Mouse (Mus musculus) 3134 (cell line): ENCODE measurements around the gene Cers6.
A peak's percentile ranks its signal among the peaks of the same experiment; 100 is the strongest.

Experiments used
- DNase-seq: peaks from one replicate; pipeline ENCODE4 v3.0.0-alpha.2; 2011; ENCODE audit warnings: low spot score; ENCODE audit not compliant: insufficient read length; ENCODE audit errors: extremely low read depth

The Cers6 gene

DNA sequence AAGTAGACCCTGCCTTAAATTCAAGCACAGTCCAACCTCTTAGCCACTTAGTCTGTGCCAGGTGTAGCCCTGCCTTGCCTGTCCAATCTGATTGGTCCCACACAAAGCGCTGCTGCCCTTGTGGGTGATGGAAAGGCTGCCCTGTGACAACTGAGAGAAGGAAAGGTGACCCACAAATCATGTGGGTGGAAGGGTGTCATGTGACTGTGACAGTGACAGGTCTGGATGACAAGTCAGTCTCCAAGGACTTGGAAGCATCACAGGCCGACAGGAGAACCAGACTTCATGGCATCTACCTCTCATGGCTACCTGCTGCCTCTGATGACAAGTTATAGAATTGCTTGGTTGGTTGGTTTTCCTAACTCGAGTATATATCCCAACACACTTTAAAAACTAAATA lies 242.3 kb downstream of the Cers6 start:
- no peak for DNase-seq

DNA sequence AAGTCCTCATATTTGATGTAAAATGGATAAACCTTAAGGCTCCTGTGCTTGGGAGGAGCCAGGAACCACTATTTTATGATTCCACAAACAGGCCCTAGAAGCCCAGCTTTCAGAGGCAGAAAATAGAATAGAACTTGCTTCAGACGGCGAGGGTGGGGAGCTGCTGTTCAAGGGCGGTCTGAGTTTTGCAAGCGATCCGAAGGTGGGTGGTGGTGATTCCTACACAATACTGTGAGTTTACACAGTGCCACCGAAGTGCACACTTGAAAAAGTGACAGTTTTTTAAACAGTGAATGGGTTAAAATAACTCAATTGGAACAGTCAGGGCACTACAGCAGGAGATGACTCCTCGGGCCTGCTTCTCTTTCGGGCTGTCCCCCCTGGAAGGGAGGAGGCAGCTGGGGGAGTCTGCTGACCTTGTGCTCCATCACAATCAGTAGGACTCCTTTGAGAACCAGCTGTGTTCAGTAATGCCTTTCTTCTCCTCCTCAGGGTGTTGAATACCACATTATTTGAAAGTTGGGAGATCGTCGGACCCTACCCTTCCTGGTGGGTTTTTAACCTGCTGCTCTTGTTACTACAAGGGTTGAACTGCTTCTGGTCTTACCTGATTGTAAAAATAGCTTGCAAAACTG lies 243.4 kb downstream of the Cers6 start:
- no peak for DNase-seq

DNA sequence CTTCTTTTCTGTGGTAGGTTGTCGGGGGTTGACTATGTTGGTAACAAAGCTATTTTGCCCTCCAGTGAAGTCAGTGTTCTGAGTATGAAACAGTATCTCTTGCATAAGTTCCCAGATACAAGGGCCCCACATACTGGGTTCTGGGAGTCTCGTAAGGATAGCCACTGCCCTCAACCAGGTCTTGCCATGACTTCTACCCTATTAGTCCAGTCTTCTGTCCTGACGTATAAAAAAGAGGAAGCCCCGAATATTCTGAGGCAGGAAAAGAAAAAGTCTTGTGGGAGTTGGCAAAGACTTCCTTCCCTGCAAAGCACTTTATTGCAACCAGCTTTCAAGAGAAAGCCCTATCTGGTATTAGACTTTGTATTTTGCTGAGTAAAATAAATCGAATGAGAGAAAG lies 248.0 kb downstream of the Cers6 start:
- no peak for DNase-seq

DNA sequence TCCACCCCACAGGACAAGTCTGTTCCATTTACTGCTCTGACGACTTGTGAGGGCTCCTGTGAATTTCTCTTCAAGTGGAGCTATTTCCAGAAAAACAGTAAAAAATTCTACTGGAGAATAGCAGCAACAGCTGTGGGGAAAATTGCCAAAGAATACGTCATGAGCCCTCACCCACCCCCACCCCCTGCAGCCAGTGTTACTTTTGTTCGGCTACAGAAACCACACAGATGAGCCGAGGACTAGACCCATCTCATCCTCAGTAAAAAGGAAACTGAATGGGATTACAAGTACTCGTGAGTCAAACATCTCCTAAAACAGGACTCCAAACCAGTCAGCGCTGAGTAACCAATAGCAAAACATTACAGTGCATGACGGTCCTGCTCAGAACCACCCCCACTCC lies 248.5 kb downstream of the Cers6 start:
- DNase-seq: no peak

DNA sequence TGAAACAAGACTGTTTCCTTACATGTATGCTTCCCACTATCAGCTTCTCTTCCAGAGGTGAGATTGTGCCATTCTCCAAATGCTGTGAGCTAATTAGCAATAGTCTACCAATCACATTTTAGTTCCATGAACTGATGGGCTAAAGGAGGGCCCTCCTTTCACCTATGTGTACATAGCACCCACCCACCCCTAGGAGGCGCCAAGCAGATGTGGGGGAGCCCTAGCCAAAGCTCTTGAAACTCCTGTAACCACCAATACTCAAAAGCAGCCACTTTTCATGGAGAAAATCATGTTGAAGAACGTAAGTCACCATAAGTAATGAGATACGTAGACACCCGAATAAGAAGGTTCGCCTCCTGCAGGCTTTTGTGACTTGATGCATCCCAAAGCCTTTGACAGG lies 251.4 kb downstream of the Cers6 start:
- no peak for DNase-seq

DNA sequence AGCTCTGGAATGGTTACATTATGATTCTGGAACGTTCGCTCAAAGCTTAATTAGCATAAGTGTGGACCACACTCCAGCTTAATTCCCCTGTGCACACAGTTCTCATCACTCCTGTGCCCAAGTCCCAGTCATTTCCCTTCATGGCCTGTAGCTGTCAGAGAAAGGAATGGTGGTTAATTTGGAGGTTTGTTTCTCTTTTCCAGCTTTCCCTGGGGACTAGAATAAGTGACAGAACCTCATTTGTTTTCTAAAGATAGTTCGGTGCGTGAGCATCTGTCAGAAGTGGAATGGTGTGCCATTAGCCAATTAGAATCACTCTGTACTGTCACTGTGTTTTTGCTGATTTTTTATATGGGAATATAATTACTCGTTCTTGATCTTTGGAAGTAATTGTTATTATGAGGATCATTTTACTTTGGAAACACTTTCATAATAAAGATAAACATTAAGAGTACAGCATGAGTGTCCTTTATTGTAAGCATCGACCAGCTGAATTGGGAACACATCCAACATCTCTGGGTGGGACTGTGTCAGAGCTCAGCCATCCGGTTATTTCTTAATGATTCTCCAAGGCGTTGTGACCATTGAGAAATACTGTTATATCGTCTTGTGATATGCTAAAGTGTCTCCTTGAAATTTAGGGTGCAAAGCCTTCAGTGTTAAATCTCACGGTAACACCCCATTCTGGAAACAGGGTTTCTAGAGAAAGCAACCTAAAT lies 252.7 kb downstream of the Cers6 start:
- no peak for DNase-seq

DNA sequence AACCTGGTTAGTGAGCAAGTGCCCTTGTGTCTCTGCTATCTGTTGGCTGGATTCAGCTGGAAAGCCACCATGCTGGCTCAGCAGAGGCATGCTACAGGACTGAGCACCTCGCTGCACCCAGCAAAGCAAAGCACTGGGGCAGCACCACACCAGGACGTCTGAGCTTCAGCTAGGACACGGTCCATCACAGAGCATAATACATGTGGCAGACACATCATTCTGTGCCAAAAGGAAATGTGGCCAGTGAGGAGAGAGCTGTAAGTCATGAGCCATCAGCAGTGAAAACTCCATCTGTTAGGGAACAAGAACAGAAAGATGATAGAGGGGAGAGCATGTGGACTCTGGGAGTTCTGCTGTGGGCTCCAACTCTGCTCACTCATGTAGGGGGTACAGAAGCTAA lies 254.7 kb downstream of the Cers6 start:
- DNase-seq: no peak

DNA sequence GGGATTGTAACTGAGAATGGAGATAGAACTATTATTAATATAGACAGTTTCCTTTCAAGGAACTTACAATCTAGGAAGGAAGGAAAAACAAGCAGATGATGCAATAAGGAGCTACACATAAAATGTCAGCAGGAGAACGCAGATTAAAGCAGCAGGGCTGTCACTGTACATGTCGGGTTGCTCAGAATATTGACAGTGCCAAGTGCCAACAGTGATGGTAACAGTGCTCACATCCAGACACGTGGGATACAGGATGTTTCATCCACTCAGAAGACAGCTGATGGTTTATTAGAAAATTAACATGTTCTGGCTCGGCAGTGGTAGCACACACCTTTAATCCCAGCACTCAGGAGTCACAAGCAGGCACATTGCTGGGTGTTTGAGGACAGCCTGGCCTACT lies 255.5 kb downstream of the Cers6 start:
- DNase-seq: no peak

DNA sequence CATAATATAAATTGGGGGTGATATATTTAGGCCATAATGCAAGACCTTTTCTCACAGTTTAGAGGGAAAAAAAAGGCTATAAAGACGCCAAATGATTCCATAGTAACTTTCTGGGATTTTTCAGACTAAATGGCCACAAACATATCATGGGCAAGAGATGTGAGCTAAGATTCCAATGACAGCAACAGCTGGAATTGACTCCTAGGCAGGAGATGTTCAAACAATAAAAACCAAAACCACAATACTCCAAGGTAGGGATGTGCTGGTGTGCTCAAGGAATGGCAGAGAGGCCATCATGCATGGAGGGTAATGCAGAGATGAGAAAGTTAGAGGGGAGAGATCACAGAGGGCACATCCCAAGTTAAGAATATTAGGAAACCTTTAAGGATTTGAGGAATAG lies 257.8 kb downstream of the Cers6 start:
- no peak for DNase-seq

DNA sequence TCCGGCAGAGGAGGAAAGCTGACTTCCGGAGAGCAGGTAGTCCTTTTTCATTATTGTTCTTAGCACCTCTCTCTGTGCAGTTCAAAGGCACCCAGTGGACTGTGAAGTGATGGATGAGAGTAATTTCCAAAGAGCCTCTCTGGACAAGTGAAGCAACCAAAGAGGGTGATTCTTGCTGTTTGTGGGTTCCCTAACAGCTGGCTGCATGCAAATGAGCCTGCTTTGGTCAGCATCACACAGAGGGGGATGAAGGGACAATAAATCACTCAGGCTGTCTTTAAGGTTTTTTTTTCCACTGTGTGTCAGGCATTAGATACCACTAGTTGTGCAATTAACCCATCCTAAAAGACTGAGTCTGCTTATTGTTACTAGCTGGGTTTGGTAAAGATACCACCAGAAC lies 258.5 kb downstream of the Cers6 start:
- DNase-seq: no peak

DNA sequence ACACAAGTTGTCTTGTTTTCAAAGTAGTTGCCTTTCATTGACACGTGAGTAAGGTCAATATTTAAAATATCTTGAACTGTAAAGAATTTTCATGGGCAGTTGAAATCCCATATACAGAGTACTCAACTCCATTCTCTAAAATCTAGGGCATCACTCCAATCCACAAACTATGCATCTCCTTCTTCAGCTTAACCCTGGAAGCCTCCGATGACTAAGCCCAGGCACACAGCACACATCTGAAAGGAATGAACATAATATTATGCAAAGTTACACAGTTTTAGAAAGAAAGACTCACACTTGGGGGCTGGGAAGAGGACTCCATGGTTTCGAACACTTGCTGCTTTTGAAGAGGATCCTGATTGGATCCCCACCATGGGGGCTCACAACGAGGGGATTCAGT lies 260.4 kb downstream of the Cers6 start:
- no peak for DNase-seq

DNA sequence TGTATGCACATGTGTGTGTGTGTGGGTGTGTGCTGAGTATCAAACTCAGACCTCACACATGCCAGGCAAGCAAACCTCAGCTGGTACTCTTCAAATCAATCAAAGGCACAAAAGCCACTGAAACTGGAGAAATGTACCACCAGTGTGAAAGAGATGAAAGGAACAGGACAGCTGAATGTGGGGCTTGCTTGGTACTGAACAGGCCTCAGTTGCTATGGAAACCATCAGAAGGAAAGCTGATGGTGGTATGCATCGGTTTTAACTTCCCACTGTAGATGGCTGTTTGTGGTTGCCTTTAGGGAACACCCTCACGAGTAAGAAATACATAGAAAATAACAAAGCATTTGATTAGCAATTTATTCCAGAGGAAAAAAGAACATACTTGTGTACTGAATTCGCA lies 264.2 kb downstream of the Cers6 start:
- DNase-seq: no peak

DNA sequence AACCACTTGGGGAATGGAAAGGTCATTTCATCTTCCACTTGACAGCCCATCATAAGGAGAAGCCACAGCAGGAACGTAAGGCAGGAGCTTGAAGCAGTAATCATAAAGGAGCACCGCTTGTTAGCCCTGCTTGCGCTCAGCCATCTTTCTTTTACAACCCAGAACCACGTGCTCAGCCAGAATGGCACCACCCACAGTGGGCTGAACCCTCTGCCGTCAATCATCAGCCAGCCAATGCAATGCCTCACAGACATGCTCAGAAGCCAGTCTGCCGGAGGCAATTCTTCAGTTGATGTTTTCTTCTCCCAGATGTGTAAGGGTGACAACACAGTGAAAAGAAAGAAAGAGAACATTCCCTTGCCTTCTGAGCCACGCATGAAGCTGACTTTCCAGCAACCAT lies 267.1 kb downstream of the Cers6 start:
- peak; percentile 15 for DNase-seq

DNA sequence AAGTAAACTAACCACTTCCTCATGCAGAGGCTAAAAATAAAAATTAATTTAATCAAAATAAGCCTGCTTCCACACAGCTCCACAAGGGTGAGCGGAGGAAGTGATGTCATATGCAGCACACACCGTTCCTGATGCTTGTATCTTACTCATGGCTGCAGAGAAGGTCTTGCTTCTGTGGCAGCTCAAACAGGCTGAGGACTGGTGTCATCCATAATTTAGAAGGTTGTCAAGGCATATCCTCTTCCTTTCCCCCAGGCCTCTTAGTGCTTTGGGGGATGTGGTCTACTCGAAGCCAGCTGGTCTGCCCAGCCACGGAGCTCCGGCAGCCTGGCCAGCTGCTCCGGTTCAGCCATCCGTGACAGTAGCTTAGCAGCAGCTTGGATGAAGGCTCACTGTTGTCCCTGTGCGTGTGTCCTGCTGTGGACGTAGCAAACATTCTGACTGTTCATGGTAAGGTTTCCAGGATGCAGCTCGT lies 267.7 kb downstream of the Cers6 start:
- DNase-seq: no peak

DNA sequence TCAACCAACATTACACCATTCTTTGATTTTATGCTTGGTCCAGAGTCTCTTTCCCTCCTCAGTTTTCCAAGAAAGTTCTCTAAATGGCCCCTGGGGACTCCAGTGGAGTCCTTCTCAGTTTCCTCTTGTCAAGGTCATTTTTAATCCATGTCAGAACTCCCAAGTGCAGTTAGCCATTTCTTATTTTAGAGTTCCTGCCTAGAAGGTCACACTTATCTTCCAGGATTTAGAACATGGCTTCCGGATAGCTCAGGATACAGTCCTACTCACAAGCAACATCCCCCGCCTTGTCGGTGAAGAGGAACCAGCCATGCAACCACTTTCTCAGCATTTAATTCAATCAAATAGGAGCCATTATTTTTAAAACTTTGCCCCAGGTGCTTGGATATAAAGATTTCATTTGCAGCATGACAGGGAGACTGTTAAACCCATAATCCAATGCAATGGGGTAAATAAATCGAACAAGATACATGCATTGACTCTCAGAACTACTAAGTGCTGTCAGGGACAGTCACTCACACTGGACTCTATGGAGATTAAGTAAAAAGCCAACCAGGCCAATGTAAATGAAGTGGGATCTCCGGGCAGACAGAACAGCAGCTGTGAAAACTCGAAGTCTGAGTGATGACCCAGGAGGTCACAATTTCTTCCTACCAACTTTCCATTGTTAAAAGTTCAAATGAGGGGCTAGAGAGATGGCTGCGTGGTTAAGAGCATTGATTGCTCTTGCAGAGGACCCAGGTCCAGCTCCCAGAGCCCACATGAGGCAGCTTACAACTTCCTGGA lies 268.4 kb downstream of the Cers6 start:
- DNase-seq: no peak

DNA sequence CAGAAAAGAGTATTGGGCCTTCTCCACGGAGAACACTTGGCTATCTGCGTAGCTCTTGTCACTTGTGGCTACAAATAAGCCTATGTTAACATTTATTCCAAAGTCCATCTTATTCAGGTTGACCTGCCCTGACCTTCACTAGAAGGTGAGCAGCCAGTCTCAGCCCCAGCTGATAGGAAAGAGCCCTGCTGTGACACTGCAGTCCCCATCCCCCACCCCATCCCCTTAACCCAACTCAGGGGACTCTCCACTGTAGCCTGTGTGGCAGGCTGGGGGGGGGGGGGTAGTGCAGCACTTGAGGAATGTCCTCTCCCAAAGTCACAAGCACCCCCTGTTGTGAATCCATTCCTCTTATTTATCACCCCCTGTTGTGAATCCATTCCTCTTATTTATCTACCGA lies 270.8 kb downstream of the Cers6 start:
- DNase-seq: no peak

DNA sequence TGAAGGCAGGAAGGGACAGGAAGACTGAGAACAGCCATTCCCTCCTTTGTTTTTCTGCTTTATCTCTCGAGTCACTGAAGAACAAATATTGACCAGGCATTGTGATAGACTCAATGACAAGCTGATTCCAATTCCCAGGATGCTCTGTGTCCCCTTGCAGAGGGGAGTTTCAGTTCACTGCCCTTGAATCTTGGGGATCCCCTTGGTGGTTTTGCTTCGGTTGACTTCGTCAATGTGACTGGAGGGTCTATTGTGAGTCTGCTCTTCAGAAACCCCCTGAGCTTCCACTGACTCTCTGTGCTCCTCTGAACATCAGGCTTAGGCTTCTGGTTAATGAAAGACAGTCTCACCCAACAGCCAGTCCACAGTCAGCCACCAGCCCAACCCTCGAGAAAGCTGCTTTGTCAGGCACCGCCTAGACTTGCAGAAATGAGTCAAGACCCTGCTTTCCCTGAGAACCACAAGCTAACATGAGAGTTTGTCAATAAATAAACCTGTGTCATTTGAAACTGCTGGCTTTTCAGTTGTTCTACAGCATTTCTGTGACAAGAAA lies 271.3 kb downstream of the Cers6 start:
- no peak for DNase-seq

DNA sequence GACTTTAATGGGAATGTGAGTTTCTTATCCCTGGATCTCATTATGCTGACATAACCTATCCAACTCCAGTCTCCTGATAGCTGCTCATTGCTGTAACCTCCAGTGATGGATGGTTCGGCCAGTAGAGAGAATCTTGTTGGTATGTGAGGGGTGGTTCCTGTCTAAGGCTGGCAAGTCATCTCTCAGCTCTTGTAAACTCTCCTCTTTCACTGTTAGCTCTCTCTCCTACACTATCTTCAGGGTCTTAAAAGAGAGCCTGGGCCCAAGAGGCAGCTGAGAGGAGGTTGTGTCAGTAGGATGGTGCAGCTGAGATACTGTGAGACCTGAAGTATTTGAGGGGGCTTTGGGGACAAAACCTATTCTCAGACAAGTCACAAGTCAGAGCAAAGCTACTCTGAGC lies 272.9 kb downstream of the Cers6 start:
- DNase-seq: no peak

DNA sequence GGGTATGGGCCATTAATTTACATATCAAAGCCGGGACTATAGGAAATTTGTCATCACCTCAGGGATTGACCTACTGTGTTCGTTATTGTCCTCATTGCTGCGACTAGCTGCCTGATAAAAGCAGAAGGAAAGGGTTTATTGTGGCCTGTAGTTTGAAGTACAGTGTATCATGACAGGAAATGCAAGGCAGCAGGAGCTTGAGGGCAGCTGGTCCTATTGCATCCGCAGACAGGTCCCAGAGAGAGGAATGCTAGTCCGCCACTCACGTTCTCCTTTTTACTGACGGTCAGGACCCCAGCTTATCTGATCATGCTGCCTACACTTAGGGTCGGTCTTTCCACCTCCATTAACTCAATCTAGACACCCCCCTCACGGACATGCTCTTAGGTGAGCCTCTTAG lies 273.7 kb downstream of the Cers6 start:
- DNase-seq: no peak

DNA sequence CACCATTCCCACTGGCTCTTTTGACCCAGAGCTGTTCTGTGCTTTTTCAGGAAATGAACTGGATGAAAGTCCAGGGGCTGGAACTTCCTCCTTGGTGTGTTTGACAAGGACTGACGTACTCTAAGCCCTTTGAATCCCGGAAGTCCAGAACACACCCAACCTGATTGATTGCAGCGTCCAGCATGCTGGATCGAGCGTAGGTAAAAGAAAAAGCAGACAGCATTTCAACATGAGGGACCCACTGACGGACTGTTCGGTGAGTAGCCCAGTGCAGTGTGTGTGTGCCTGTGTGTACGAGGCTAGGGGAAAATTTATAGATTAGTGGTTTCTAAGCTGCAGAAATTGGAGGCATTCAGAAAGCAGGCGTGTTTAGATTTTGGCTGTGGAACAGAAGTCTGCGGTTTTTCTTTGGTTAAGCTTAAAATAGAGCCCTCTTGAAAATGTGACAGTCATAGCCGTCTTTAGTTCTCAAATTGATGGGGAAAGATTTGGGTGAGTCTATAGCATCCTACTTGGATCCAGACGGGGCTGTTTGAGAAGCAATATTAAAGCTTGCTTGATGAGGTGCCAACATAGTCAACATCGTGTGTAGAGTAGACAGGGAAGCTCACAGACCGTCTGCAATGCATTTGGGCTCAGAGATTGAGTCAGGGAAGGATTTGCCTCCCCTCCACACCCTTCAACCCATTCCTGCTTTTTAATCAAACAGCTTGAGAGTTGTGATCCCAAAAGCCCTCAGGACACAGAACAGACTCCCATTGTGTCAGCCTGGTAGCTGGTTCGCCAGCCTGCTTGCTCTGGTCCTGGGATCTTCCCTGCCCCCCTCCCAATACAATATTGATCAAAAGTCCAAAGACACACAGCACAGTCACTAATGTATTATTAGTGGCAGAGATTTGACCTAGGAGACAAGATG lies 274.7 kb downstream of the Cers6 start, which contains the start of gene Nostrin:
Gene Nostrin, plus strand, starts transcription at position 140 of the 916 bp plus-strand sequence.
- no peak for DNase-seq
